Mouse (Mus musculus) ES-E14 (cell line): ENCODE measurements around the gene Rgs10.

Experiments used
- CHD2 ChIP-seq: IDR thresholded peaks from 2 replicates; pipeline ENCODE4 v1.6.1; 2014; ENCODE audit warnings: mild to moderate bottlenecking, low read depth, low read length, inconsistent platforms
- HCFC1 ChIP-seq: IDR thresholded peaks from 2 replicates; pipeline ENCODE4 v1.6.1; 2012; ENCODE audit warnings: low read length, inconsistent platforms, borderline replicate concordance; ENCODE audit not compliant: insufficient read depth
- MAFK ChIP-seq: IDR thresholded peaks from 2 replicates; pipeline ENCODE4 v1.6.1; 2014; ENCODE audit warnings: mild to moderate bottlenecking, low read depth, low read length, inconsistent platforms; ENCODE audit not compliant: insufficient read depth
- ZC3H11A ChIP-seq: IDR thresholded peaks from 2 replicates; pipeline ENCODE4 v1.6.1; 2012; ENCODE audit warnings: low read depth, mild to moderate bottlenecking, inconsistent platforms, low read length, borderline replicate concordance
- ZNF384 ChIP-seq: IDR thresholded peaks from 2 replicates; pipeline ENCODE4 v1.6.1; 2012; ENCODE audit warnings: low read depth, low read length, inconsistent platforms

GRCm38 (mm10) chr7:128348608-128349007, 70.0 kb downstream of the Rgs10 start:
- TF ChIP-seq MAFK = no peak
- no peak for TF ChIP-seq HCFC1
- TF ChIP-seq CHD2 = no peak
- TF ChIP-seq ZNF384 = no peak
- no peak for TF ChIP-seq ZC3H11A
